Mouse (Mus musculus) stomach, postnatal 0 days (tissue): ENCODE data around the gene Magel2. TPM values are rescaled to one million over a fixed set of nuclear protein-coding genes. Genes with fewer than 3 reads are reported as not detected.

ENCODE experiments used
- ATAC-seq: fragments of 200-750 bp; cut with Nextera tagmentation; 2 replicates; pipeline ENCODE4 v1.8.0; 2017; ENCODE audit not compliant: low FRiP score, low TSS enrichment
- DNase-seq: peaks from one replicate; pipeline ENCODE4 v3.0.0-alpha.2; 2016; ENCODE audit warnings: low spot score
- H3K27ac ChIP-seq: fragments of 300-500 bp; sonication (generic); replicated peaks from 2 replicates; pipeline ENCODE4 v1.5.1; 2014; ENCODE audit warnings: mild to moderate bottlenecking, control low read depth
- H3K27me3 ChIP-seq: fragments of 300-500 bp; sonication (generic); 2 replicates; pipeline ENCODE4 v1.6.1; 2014; ENCODE audit warnings: low read length; ENCODE audit not compliant: control insufficient read depth, insufficient read depth
- H3K36me3 ChIP-seq: fragments of 300-500 bp; sonication (generic); 2 replicates; pipeline ENCODE4 v1.6.1; 2014; ENCODE audit warnings: low read length, mixed read lengths; ENCODE audit not compliant: control insufficient read depth, insufficient read depth
- H3K4me1 ChIP-seq: fragments of 300-500 bp; sonication (generic); replicated peaks from 2 replicates; pipeline ENCODE4 v1.6.1; 2014; ENCODE audit warnings: antibody characterized with exemption; ENCODE audit not compliant: control insufficient read depth, insufficient read depth
- H3K4me2 ChIP-seq: fragments of 300-500 bp; sonication (generic); replicated peaks from 2 replicates; pipeline ENCODE4 v1.6.1; 2014; ENCODE audit warnings: low read depth, mild to moderate bottlenecking, control low read depth, moderate library complexity
- H3K4me3 ChIP-seq: fragments of 300-500 bp; sonication (generic); 2 replicates; pipeline ENCODE4 v1.5.1; 2014; ENCODE audit warnings: low read depth, low read length, control low read depth
- H3K9ac ChIP-seq: fragments of 300-500 bp; sonication (generic); 2 replicates; pipeline ENCODE4 v1.6.1; 2014; ENCODE audit warnings: mild to moderate bottlenecking, low read length, control low read depth, mixed read lengths
- H3K9me3 ChIP-seq: fragments of 300-500 bp; sonication (generic); 2 replicates; pipeline ENCODE4 v1.6.1; 2016; ENCODE audit warnings: low read length; ENCODE audit not compliant: control insufficient read depth
- CTCF ChIP-seq: IDR thresholded peaks from 2 replicates; pipeline ENCODE4 v1.5.1; 2016; ENCODE audit warnings: antibody characterized with exemption, low read depth, mild to moderate bottlenecking, moderate library complexity
- EP300 ChIP-seq: optimal IDR thresholded peaks from 2 replicates; pipeline ENCODE3; 2016; ENCODE audit warnings: antibody characterized with exemption
- WGBS: fragments of 180-500 bp; shearing (Covaris S2); extraction: QIAGEN DNeasy Blood & Tissue Kit; methylation state at CpG from one replicate; pipeline ENCODE4 v1.1.7; 2014; 5-methylcytosine and 5-hydroxymethylcytosine counted together
- polyA plus RNA-seq: library from polyadenylated mRNA; unstranded; fragments of >200 nt; fragmentation: Nextera tagmentation; extraction: Ambion mirVana; gene quantifications from 2 replicates; pipeline ENCODE4 v1.2.1, GENCODE M21; 2015

Magel2 gene
- polyA plus RNA-seq, 1 experiment from 2014 or later: 0.19 TPM

GRCm38 (mm10) chr7:62351266-62351665, 25.5 kb upstream of the Magel2 start:
- Histone ChIP-seq H3K4me2 (no peak overlapping the region), H3K9ac (no peak overlapping the region), H3K27ac (no peak overlapping the region), H3K4me3 (no peak overlapping the region), H3K9me3 (no peaks in the 10 kb centered on the region), H3K27me3 (no peaks in the 10 kb centered on the region), H3K36me3 (no peaks in the 10 kb centered on the region), H3K4me1 (no peaks in the 10 kb centered on the region)
- TF ChIP-seq CTCF (no peak), EP300 (no peak)
- ATAC-seq: no peak
- WGBS: 48% methylated on average over 8 of the region's 8 CpGs
- no peak for DNase-seq

DNA sequence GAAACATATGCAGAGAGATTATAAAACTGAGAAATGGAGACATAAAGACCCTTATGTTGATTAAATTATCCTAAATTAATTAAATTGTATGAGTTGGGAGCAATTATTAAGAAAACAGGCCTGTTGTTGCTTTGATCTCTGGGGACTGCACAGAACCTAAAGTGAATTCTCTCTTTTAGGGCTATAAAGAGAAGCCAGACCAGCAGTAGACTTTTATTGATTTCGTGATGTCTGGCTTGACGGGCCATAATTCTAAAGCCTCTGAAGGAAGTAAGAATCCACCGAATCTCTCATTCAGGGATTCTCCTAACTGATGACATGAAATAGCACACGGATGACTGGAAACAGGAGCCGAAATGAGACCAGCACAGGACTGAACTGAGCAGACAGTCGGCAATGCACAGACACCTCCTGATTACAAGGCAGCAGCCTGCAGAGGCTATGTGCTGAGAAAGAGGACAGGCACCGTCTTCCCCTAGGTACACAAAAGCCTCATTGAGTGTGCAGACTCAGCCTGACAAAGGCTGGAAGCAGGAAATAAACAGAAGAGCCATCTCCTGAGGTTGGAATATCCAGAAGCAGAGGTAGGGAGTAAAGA, 11.7 kb upstream of the Magel2 start:
- Histone ChIP-seq H3K4me2 (no peak overlapping the region), H3K9ac (no peak overlapping the region), H3K36me3 (no peaks in the 10 kb centered on the region), H3K27me3 (no peaks in the 10 kb centered on the region), H3K4me1 (no peaks in the 10 kb centered on the region), H3K9me3 (no peaks in the 10 kb centered on the region), H3K4me3 (no peak overlapping the region), H3K27ac (no peak overlapping the region)
- no peak for TF ChIP-seq EP300
- ATAC-seq: no peak
- 52% methylated on average over 7 of the region's 7 CpGs for WGBS
- DNase-seq: no peak

- Histone ChIP-seq H3K9ac (no peak overlapping the region), H3K36me3 (no peaks in the 10 kb centered on the region), H3K4me2 (no peak overlapping the region), H3K4me3 (no peak overlapping the region), H3K9me3 (no peaks in the 10 kb centered on the region), H3K27ac (no peak overlapping the region), H3K27me3 (no peaks in the 10 kb centered on the region), H3K4me1 (no peaks in the 10 kb centered on the region)
- DNase-seq (no peak), ATAC-seq (no peak)
- TF ChIP-seq EP300 (no peak), CTCF (no peak)
- 71% methylated on average over 8 of the region's 8 CpGs for WGBS
These were observed 10.1 kb upstream of the Magel2 start for GRCm38 (mm10) chr7:62366730-62367129.

DNA sequence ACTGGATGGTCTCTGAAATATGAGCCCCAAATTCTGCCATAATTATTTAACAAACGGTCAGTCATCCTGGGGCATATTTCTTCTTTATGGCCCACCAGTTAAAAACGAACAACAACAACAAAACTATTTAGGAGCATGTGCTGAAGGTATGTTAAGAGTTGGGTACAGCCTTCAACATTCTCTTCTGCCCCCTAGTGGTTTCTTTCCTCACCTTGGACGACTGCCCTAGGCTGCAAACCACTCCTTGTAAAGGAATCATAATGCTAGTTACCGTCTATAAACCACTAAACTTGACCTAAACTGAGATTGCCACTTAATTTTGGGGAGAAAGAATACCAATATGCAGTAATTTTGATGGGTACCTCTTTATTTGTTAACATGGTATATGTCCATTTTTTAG, 1.2 kb upstream of the Magel2 start:
- H3K27ac ChIP-seq: no peak overlapping the region
- peak; percentile 70 for TF ChIP-seq CTCF
- TF ChIP-seq EP300: no peak
- no peak overlapping the region for H3K4me3 ChIP-seq
- no peaks in the 10 kb centered on the region for H3K36me3 ChIP-seq
- H3K27me3 ChIP-seq: no peaks in the 10 kb centered on the region
- ATAC-seq (no peak), DNase-seq (no peak)
- no peaks in the 10 kb centered on the region for H3K9me3 ChIP-seq
- no peak overlapping the region for H3K9ac ChIP-seq
- H3K4me2 ChIP-seq: no peak overlapping the region
- 27% methylated on average over 4 of the region's 4 CpGs for WGBS
- no peaks in the 10 kb centered on the region for H3K4me1 ChIP-seq

- peak; percentile 14 for DNase-seq
- H3K4me3 ChIP-seq: peak overlapping the region; percentile 35
- no peak overlapping the region for H3K9ac ChIP-seq
- peak; percentile 41; the same call in 1 of the 2 replicates for ATAC-seq
- no peaks in the 10 kb centered on the region for H3K4me1 ChIP-seq
- no peak for TF ChIP-seq EP300
- TF ChIP-seq CTCF: no peak
- 33% methylated on average over 14 of the region's 14 CpGs for WGBS
- no peaks in the 10 kb centered on the region for H3K36me3 ChIP-seq
- H3K9me3 ChIP-seq: no peaks in the 10 kb centered on the region
- no peak overlapping the region for H3K27ac ChIP-seq
- no peaks in the 10 kb centered on the region for H3K27me3 ChIP-seq
- H3K4me2 ChIP-seq: peak overlapping the region; percentile 53
These were observed 503 bp downstream of the Magel2 start for GRCm38 (mm10) chr7:62377313-62377712.

DNA sequence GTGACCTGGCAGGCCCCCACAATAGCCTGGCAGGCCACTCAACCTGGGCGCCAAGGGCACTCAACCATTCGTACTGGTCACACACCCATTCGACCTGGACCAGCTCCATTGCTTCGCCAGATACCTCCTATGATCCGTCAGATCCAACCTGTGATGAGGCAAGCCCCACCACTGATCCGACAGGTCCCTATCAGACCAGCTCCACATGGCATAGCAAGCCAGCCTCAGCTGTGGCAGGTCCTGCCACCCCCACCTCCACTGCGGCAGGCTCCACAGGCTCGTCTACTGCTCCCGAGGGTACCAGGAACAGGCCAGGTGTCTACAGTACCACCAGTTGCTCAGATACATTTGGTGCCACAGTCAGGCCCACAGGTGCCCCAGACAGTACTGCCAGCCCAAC, 1.7 kb downstream of the Magel2 start:
- H3K9me3 ChIP-seq: no peaks in the 10 kb centered on the region
- H3K4me1 ChIP-seq: no peaks in the 10 kb centered on the region
- H3K27ac ChIP-seq: no peak overlapping the region
- no peak overlapping the region for H3K4me3 ChIP-seq
- ATAC-seq: no peak; the same call in 1 of the 2 replicates
- H3K4me2 ChIP-seq: no peak overlapping the region
- H3K36me3 ChIP-seq: no peaks in the 10 kb centered on the region
- WGBS: 87% methylated on average over 9 of the region's 9 CpGs
- TF ChIP-seq EP300 (no peak), CTCF (no peak)
- no peaks in the 10 kb centered on the region for H3K27me3 ChIP-seq
- no peak overlapping the region for H3K9ac ChIP-seq
- DNase-seq: no peak
